Mouse (Mus musculus) embryonic facial prominence, embryonic 15.5 days (tissue): ENCODE data around the gene Vav3. TPM values are rescaled to one million over a fixed set of nuclear protein-coding genes. Genes with fewer than 3 reads are reported as not detected.

Source experiments
- ATAC-seq: fragments of 200-750 bp; cut with Nextera tagmentation; 2 replicates; pipeline ENCODE4 v1.8.0; 2017; ENCODE audit warnings: low read depth, moderate TSS enrichment; ENCODE audit not compliant: insufficient number of reproducible peaks, low FRiP score, low TSS enrichment
- H3K27ac ChIP-seq: fragments of 300-500 bp; sonication (generic); replicated peaks from 2 replicates; pipeline ENCODE4 v1.5.1; 2015; ENCODE audit warnings: mild to moderate bottlenecking, inconsistent platforms
- H3K27me3 ChIP-seq: fragments of 300-500 bp; sonication (generic); 2 replicates; pipeline ENCODE4 v1.6.1; 2015; ENCODE audit warnings: inconsistent platforms
- H3K36me3 ChIP-seq: fragments of 300-500 bp; sonication (generic); 2 replicates; pipeline ENCODE4 v1.6.1; 2015; ENCODE audit warnings: mild to moderate bottlenecking, inconsistent platforms
- H3K4me1 ChIP-seq: fragments of 300-500 bp; sonication (generic); 2 replicates; pipeline ENCODE4 v1.6.1; 2015; ENCODE audit warnings: inconsistent platforms
- H3K4me2 ChIP-seq: fragments of 300-500 bp; sonication (generic); replicated peaks from 2 replicates; pipeline ENCODE4 v1.6.1; 2015; ENCODE audit warnings: mild to moderate bottlenecking, inconsistent platforms
- H3K4me3 ChIP-seq: fragments of 300-500 bp; sonication (generic); replicated peaks from 2 replicates; pipeline ENCODE4 v1.5.1; 2015; ENCODE audit warnings: mild to moderate bottlenecking, inconsistent platforms
- H3K9ac ChIP-seq: fragments of 300-500 bp; sonication (generic); 2 replicates; pipeline ENCODE4 v1.6.1; 2015; ENCODE audit warnings: inconsistent platforms
- H3K9me3 ChIP-seq: fragments of 300-500 bp; sonication (generic); replicated peaks from 2 replicates; pipeline ENCODE4 v1.6.1; 2016; ENCODE audit warnings: inconsistent platforms
- WGBS: fragments of 180-500 bp; shearing (Covaris S2); methylation state at CpG from one replicate; pipeline ENCODE4 v1.1.7; 2015; 5-methylcytosine and 5-hydroxymethylcytosine counted together
- polyA plus RNA-seq: library from polyadenylated mRNA; unstranded; fragments of >200 nt; fragmentation: Nextera tagmentation; extraction: Ambion mirVana; gene quantifications from 2 replicates; pipeline ENCODE4 v1.2.1, GENCODE M21; 2015

The Vav3 gene
- polyA plus RNA-seq, 1 experiment from 2014 or later: 27.7 TPM

- Histone ChIP-seq H3K27me3 (no peaks in the 10 kb centered on the region), H3K4me2 (no peak overlapping the region), H3K4me1 (no peaks in the 10 kb centered on the region), H3K4me3 (no peak overlapping the region), H3K27ac (no peak overlapping the region), H3K36me3 (no peaks in the 10 kb centered on the region), H3K9me3 (no peaks in the 10 kb centered on the region), H3K9ac (no peak overlapping the region)
- WGBS: 86% methylated on average over 5 of the region's 5 CpGs
- no peak for ATAC-seq
These were observed 13.4 kb downstream of the Vav3 start for GRCm38 (mm10) chr3:109353814-109354213.

- no peaks in the 10 kb centered on the region for H3K27me3 ChIP-seq
- no peaks in the 10 kb centered on the region for H3K36me3 ChIP-seq
- ATAC-seq: no peak
- no peak overlapping the region for H3K4me2 ChIP-seq
- 77% methylated on average over 5 of the region's 5 CpGs for WGBS
- no peak overlapping the region for H3K4me3 ChIP-seq
- no peaks in the 10 kb centered on the region for H3K4me1 ChIP-seq
- no peak overlapping the region for H3K9ac ChIP-seq
- H3K9me3 ChIP-seq: no peaks in the 10 kb centered on the region
- no peak overlapping the region for H3K27ac ChIP-seq
These were observed 14.7 kb downstream of the Vav3 start for GRCm38 (mm10) chr3:109355158-109355557.

- Histone ChIP-seq H3K4me1 (peaks cover 6% of the 10 kb centered on the region; the same call in 1 of the 2 replicates), H3K9ac (no peak overlapping the region), H3K36me3 (no peaks in the 10 kb centered on the region), H3K4me3 (no peak overlapping the region), H3K27ac (no peak overlapping the region), H3K27me3 (no peaks in the 10 kb centered on the region), H3K4me2 (no peak overlapping the region), H3K9me3 (no peaks in the 10 kb centered on the region)
- ATAC-seq: no peak
- WGBS: 67% methylated on average over 4 of the region's 4 CpGs
These were observed 20.3 kb downstream of the Vav3 start for GRCm38 (mm10) chr3:109360746-109361145.

GRCm38 (mm10) chr3:109361882-109362281 lies 21.4 kb downstream of the Vav3 start:
- Histone ChIP-seq H3K4me1 (peaks cover 14% of the 10 kb centered on the region), H3K4me3 (no peak overlapping the region), H3K36me3 (no peaks in the 10 kb centered on the region), H3K4me2 (no peak overlapping the region), H3K27me3 (no peaks in the 10 kb centered on the region), H3K27ac (no peak overlapping the region), H3K9me3 (no peaks in the 10 kb centered on the region), H3K9ac (no peak overlapping the region)
- WGBS: 65% methylated on average over 5 of the region's 5 CpGs
- ATAC-seq: no peak

GRCm38 (mm10) chr3:109362310-109362709 lies 21.9 kb downstream of the Vav3 start:
- Histone ChIP-seq H3K27ac (no peak overlapping the region), H3K27me3 (no peaks in the 10 kb centered on the region), H3K4me3 (no peak overlapping the region), H3K9ac (no peak overlapping the region), H3K4me1 (peaks cover 14% of the 10 kb centered on the region), H3K9me3 (no peaks in the 10 kb centered on the region), H3K36me3 (no peaks in the 10 kb centered on the region), H3K4me2 (no peak overlapping the region)
- WGBS: 74% methylated on average over 3 of the region's 3 CpGs
- ATAC-seq: no peak

- no peak overlapping the region for H3K9ac ChIP-seq
These were observed 23.1 kb downstream of the Vav3 start for GRCm38 (mm10) chr3:109363522-109363921.

GRCm38 (mm10) chr3:109365875-109366274 lies 25.4 kb downstream of the Vav3 start:
- H3K36me3 ChIP-seq: no peaks in the 10 kb centered on the region
- no peak overlapping the region for H3K9ac ChIP-seq
- ATAC-seq: no peak
- no peak overlapping the region for H3K4me3 ChIP-seq
- no peaks in the 10 kb centered on the region for H3K27me3 ChIP-seq
- H3K9me3 ChIP-seq: no peaks in the 10 kb centered on the region
- WGBS: 81% methylated on average over 2 of the region's 2 CpGs
- H3K27ac ChIP-seq: peak overlapping the region; percentile 72
- 0 out of 2 replicates have a peak overlapping the region, but pooled peaks have one; percentile 19 for H3K4me2 ChIP-seq
- H3K4me1 ChIP-seq: peaks cover 21% of the 10 kb centered on the region

More at GRCm38 (mm10) chr3:109363522-109363921, 23.1 kb downstream of the Vav3 start:
- Histone ChIP-seq H3K4me3 (no peak overlapping the region), H3K4me2 (no peak overlapping the region), H3K4me1 (peaks cover 15% of the 10 kb centered on the region), H3K9me3 (no peaks in the 10 kb centered on the region), H3K27me3 (no peaks in the 10 kb centered on the region), H3K27ac (no peak overlapping the region), H3K36me3 (no peaks in the 10 kb centered on the region)
- ATAC-seq: no peak
- 65% methylated on average over 5 of the region's 5 CpGs for WGBS

- H3K4me3 ChIP-seq: no peak overlapping the region
- no peaks in the 10 kb centered on the region for H3K27me3 ChIP-seq
- H3K36me3 ChIP-seq: no peaks in the 10 kb centered on the region
- no peak overlapping the region for H3K9ac ChIP-seq
- WGBS: 29% methylated on average over 7 of the region's 7 CpGs
- peaks cover 21% of the 10 kb centered on the region for H3K4me1 ChIP-seq
- no peak for ATAC-seq
- H3K9me3 ChIP-seq: no peaks in the 10 kb centered on the region
- H3K27ac ChIP-seq: peak overlapping the region; percentile 72
- 0 out of 2 replicates have a peak overlapping the region, but pooled peaks have one; percentile 19 for H3K4me2 ChIP-seq
These were observed 26.0 kb downstream of the Vav3 start for GRCm38 (mm10) chr3:109366411-109366851.

GRCm38 (mm10) chr3:109368383-109369289 lies 28.2 kb downstream of the Vav3 start:
- 60% methylated on average over 9 of the region's 9 CpGs for WGBS
- no peaks in the 10 kb centered on the region for H3K36me3 ChIP-seq
- no peak for ATAC-seq

GRCm38 (mm10) chr3:109371576-109371975 lies 31.1 kb downstream of the Vav3 start:
- no peaks in the 10 kb centered on the region for H3K27me3 ChIP-seq
- no CpG with 5 or more reads among the region's 1 CpGs for WGBS
- H3K36me3 ChIP-seq: no peaks in the 10 kb centered on the region
- H3K9ac ChIP-seq: no peak overlapping the region
- no peak overlapping the region for H3K4me3 ChIP-seq
- H3K27ac ChIP-seq: no peak overlapping the region
- no peak overlapping the region for H3K4me2 ChIP-seq
- peaks cover 8% of the 10 kb centered on the region for H3K4me1 ChIP-seq
- ATAC-seq: no peak
- H3K9me3 ChIP-seq: no peaks in the 10 kb centered on the region

More at GRCm38 (mm10) chr3:109368383-109369289, 28.2 kb downstream of the Vav3 start:
- Histone ChIP-seq H3K9me3 (no peaks in the 10 kb centered on the region), H3K9ac (no peak overlapping the region), H3K4me2 (no peak overlapping the region), H3K4me3 (no peak overlapping the region), H3K4me1 (peaks cover 18% of the 10 kb centered on the region), H3K27me3 (no peaks in the 10 kb centered on the region), H3K27ac (peak overlapping the region; percentile 22)

- Histone ChIP-seq H3K4me1 (peaks cover 7% of the 10 kb centered on the region; the same call in 1 of the 2 replicates), H3K27ac (no peak overlapping the region), H3K4me2 (no peak overlapping the region), H3K9ac (no peak overlapping the region), H3K36me3 (no peaks in the 10 kb centered on the region), H3K4me3 (no peak overlapping the region), H3K27me3 (no peaks in the 10 kb centered on the region), H3K9me3 (no peaks in the 10 kb centered on the region)
- no peak for ATAC-seq
- WGBS: 81% methylated on average over 4 of the region's 4 CpGs
These were observed 32.2 kb downstream of the Vav3 start for GRCm38 (mm10) chr3:109372678-109373077.
